Mouse (Mus musculus) embryonic facial prominence, embryonic 12.5 days (tissue): ENCODE results near the gene Myh9. TPM values are rescaled to one million over a fixed set of nuclear protein-coding genes. Genes with fewer than 3 reads are reported as not detected.
A peak's percentile ranks its signal among the peaks of the same experiment; 100 is the strongest.
"Not testable (repeated sequence)": the region's sequence is repeated elsewhere in the genome, so short reads cannot be mapped to it uniquely, and the experiment has no call there.

ENCODE experiments used
- ATAC-seq: fragments of 200-750 bp; cut with Nextera tagmentation; 2 replicates; pipeline ENCODE4 v1.8.0; 2017; ENCODE audit not compliant: insufficient number of reproducible peaks, insufficient read depth, low FRiP score, low TSS enrichment
- H3K27ac ChIP-seq: fragments of 300-500 bp; sonication (generic); 2 replicates; pipeline ENCODE4 v1.5.1; 2016; ENCODE audit warnings: mild to moderate bottlenecking
- H3K27me3 ChIP-seq: fragments of 300-500 bp; sonication (generic); 2 replicates; pipeline ENCODE4 v1.6.1; 2016; ENCODE audit warnings: mild to moderate bottlenecking, moderate library complexity
- H3K36me3 ChIP-seq: fragments of 300-500 bp; sonication (generic); 2 replicates; pipeline ENCODE4 v1.6.1; 2016; ENCODE audit warnings: mild to moderate bottlenecking
- H3K4me1 ChIP-seq: fragments of 300-500 bp; sonication (generic); 2 replicates; pipeline ENCODE4 v1.6.1; 2016
- H3K4me2 ChIP-seq: fragments of 300-500 bp; sonication (generic); replicated peaks from 2 replicates; pipeline ENCODE4 v1.6.1; 2016; ENCODE audit warnings: mild to moderate bottlenecking, moderate library complexity
- H3K4me3 ChIP-seq: fragments of 300-500 bp; sonication (generic); 2 replicates; pipeline ENCODE4 v1.5.1; 2016; ENCODE audit warnings: mild to moderate bottlenecking
- H3K9ac ChIP-seq: fragments of 300-500 bp; sonication (generic); 2 replicates; pipeline ENCODE4 v1.6.1; 2016; ENCODE audit warnings: mild to moderate bottlenecking, moderate library complexity
- H3K9me3 ChIP-seq: fragments of 300-500 bp; sonication (generic); 2 replicates; pipeline ENCODE4 v1.6.1; 2016; ENCODE audit warnings: mild to moderate bottlenecking, moderate library complexity
- WGBS: fragments of 180-500 bp; shearing (Covaris S2); methylation state at CpG from one replicate; pipeline ENCODE4 v1.1.7; 2016; 5-methylcytosine and 5-hydroxymethylcytosine counted together
- polyA plus RNA-seq: library from polyadenylated mRNA; unstranded; fragments of >200 nt; fragmentation: Nextera tagmentation; extraction: Ambion mirVana; gene quantifications from 2 replicates; pipeline ENCODE4 v1.2.1, GENCODE M21; 2016

The Myh9 gene
- polyA plus RNA-seq, 1 experiment from 2014 or later: 37.3 TPM

GRCm38 (mm10) chr15:77849039-77849436 is 7.1 kb upstream of the Myh9 start:
- WGBS: 54% methylated on average over 5 of the region's 5 CpGs
- H3K27me3 ChIP-seq: no peaks in the 10 kb centered on the region
- no peak overlapping the region for H3K9ac ChIP-seq
- no peaks in the 10 kb centered on the region for H3K36me3 ChIP-seq
- H3K9me3 ChIP-seq: no peaks in the 10 kb centered on the region
- no peaks in the 10 kb centered on the region for H3K4me1 ChIP-seq
- H3K4me3 ChIP-seq: no peak overlapping the region
- 0 out of 2 replicates have a peak, but pooled peaks have one; percentile 35 for ATAC-seq
- no peak overlapping the region for H3K27ac ChIP-seq
- no peak overlapping the region for H3K4me2 ChIP-seq

GRCm38 (mm10) chr15:77848415-77849038 is 6.6 kb upstream of the Myh9 start:
- Histone ChIP-seq H3K27me3 (no peaks in the 10 kb centered on the region), H3K9me3 (no peaks in the 10 kb centered on the region), H3K4me1 (no peaks in the 10 kb centered on the region), H3K27ac (no peak overlapping the region), H3K4me3 (no peak overlapping the region), H3K9ac (no peak overlapping the region), H3K36me3 (no peaks in the 10 kb centered on the region), H3K4me2 (no peak overlapping the region)
- no peak for ATAC-seq
- WGBS: 83% methylated on average over 16 of the region's 16 CpGs

- 74% methylated on average over 3 of the region's 3 CpGs for WGBS
- Histone ChIP-seq H3K9me3 (no peaks in the 10 kb centered on the region), H3K4me2 (no peak overlapping the region), H3K27me3 (no peaks in the 10 kb centered on the region), H3K36me3 (no peaks in the 10 kb centered on the region), H3K4me3 (no peak overlapping the region), H3K4me1 (no peaks in the 10 kb centered on the region), H3K9ac (no peak overlapping the region), H3K27ac (no peak overlapping the region)
- no peak for ATAC-seq
Measured at GRCm38 (mm10) chr15:77847826-77848225, 5.9 kb upstream of the Myh9 start.

GRCm38 (mm10) chr15:77847108-77847507 is 5.1 kb upstream of the Myh9 start:
- Histone ChIP-seq H3K4me3 (no peak overlapping the region), H3K9me3 (no peaks in the 10 kb centered on the region), H3K9ac (no peak overlapping the region), H3K27me3 (no peaks in the 10 kb centered on the region), H3K27ac (no peak overlapping the region), H3K4me1 (no peaks in the 10 kb centered on the region), H3K4me2 (no peak overlapping the region), H3K36me3 (no peaks in the 10 kb centered on the region)
- 72% methylated on average over 3 of the region's 3 CpGs for WGBS
- no peak for ATAC-seq

DNA sequence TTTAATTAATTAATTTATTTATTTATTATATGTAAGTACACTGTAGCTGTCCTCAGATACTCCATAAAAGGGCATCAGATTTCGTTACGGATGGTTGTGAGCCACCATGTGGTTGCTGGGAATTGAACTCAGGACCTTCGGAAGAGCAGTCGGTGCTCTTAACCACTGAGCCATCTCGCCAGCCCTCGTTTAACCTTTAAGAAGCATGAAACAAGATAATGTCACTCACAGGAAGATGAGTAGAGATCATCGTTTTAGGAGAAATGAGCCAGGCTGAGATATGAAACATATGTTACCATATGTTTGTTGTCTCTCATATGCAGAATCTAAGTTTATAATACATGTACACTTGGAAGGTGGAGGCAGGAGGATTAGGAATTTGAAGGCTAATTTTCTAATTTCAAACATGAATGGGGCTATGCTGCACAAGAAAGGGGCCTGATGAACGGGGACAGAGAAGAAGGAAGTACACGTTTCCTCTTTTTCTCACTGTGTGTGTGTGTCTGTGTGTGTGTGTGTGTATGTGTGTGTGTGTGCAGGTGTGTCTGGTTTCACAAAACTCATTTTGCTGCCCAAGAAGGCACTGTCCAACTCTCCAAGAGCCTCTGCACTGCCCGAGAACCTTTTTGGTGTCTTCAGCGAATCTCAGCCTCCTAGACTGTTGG is 4.1 kb upstream of the Myh9 start:
- H3K27ac ChIP-seq, H3K27me3 ChIP-seq, ATAC-seq, H3K9me3 ChIP-seq, H3K4me1 ChIP-seq, H3K9ac ChIP-seq, H3K36me3 ChIP-seq, H3K4me2 ChIP-seq, H3K4me3 ChIP-seq: not testable (repeated sequence)
- 81% methylated on average over 11 of the region's 11 CpGs for WGBS

- no peak overlapping the region for H3K27ac ChIP-seq
- H3K36me3 ChIP-seq: no peaks in the 10 kb centered on the region
- H3K4me3 ChIP-seq: no peak overlapping the region
- peaks cover 11% of the 10 kb centered on the region for H3K4me1 ChIP-seq
- WGBS: 90% methylated on average over 16 of the region's 16 CpGs
- H3K27me3 ChIP-seq: no peaks in the 10 kb centered on the region
- H3K9ac ChIP-seq: no peak overlapping the region
- H3K4me2 ChIP-seq: no peak overlapping the region
- no peak for ATAC-seq
- H3K9me3 ChIP-seq: no peaks in the 10 kb centered on the region
Measured at GRCm38 (mm10) chr15:77844955-77845635, 3.1 kb upstream of the Myh9 start.

- Histone ChIP-seq H3K9ac (no peak overlapping the region), H3K36me3 (no peaks in the 10 kb centered on the region), H3K4me3 (no peak overlapping the region), H3K4me1 (peaks cover 21% of the 10 kb centered on the region), H3K4me2 (no peak overlapping the region), H3K9me3 (no peaks in the 10 kb centered on the region), H3K27ac (no peak overlapping the region), H3K27me3 (no peaks in the 10 kb centered on the region)
- no peak for ATAC-seq
- 70% methylated on average over 6 of the region's 6 CpGs for WGBS
Measured at GRCm38 (mm10) chr15:77844048-77844447, 2.1 kb upstream of the Myh9 start.

GRCm38 (mm10) chr15:77843494-77844041 is 1.6 kb upstream of the Myh9 start:
- peaks cover 26% of the 10 kb centered on the region for H3K4me1 ChIP-seq
- H3K9ac ChIP-seq, H3K4me3 ChIP-seq, H3K36me3 ChIP-seq, H3K4me2 ChIP-seq, H3K27ac ChIP-seq, ATAC-seq, H3K9me3 ChIP-seq, H3K27me3 ChIP-seq: not testable (repeated sequence)
- WGBS: 67% methylated on average over 13 of the region's 13 CpGs

DNA sequence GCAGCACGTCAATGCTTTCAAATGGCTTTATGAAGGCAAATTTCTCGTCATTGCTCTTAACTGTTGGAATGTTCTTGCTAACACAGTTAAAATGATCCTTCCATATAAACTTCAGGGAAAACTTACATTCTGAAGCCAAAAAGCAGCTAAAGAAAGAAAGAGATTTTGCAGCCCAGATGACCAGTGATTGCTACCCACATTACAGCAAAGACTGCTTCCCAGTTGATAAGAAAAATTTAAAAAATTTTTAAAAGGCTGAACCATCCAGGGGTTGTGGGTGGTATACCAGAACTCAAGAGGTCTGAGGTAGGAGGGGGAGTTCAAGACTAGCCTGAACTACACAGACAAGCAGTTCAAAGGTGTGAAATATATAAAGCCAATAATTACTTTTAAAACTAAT is 1.1 kb upstream of the Myh9 start:
- no peak overlapping the region for H3K4me3 ChIP-seq
- 34% methylated on average over 2 of the region's 2 CpGs for WGBS

GRCm38 (mm10) chr15:77841361-77842046 is 471 bp downstream of the Myh9 start:
- H3K4me1 ChIP-seq: peaks cover 34% of the 10 kb centered on the region
- WGBS: under 1% methylated on average over 79 of the region's 80 CpGs
- H3K9me3 ChIP-seq: no peaks in the 10 kb centered on the region
- peak overlapping the region; percentile 94 for H3K4me2 ChIP-seq
- H3K4me3 ChIP-seq: peak overlapping the region; percentile 91
- peak overlapping the region; percentile 85 for H3K9ac ChIP-seq
- H3K27ac ChIP-seq: peak overlapping the region; percentile 90
- ATAC-seq: peak; percentile 31
- H3K27me3 ChIP-seq: no peaks in the 10 kb centered on the region
- H3K36me3 ChIP-seq: no peaks in the 10 kb centered on the region

More for the DNA sequence above, 1.1 kb upstream of the Myh9 start:
- Histone ChIP-seq H3K9me3 (no peaks in the 10 kb centered on the region), H3K9ac (no peak overlapping the region), H3K4me1 (peaks cover 27% of the 10 kb centered on the region), H3K4me2 (peak overlapping the region; percentile 94), H3K36me3 (no peaks in the 10 kb centered on the region), H3K27me3 (no peaks in the 10 kb centered on the region), H3K27ac (no peak overlapping the region)
- no peak for ATAC-seq

DNA sequence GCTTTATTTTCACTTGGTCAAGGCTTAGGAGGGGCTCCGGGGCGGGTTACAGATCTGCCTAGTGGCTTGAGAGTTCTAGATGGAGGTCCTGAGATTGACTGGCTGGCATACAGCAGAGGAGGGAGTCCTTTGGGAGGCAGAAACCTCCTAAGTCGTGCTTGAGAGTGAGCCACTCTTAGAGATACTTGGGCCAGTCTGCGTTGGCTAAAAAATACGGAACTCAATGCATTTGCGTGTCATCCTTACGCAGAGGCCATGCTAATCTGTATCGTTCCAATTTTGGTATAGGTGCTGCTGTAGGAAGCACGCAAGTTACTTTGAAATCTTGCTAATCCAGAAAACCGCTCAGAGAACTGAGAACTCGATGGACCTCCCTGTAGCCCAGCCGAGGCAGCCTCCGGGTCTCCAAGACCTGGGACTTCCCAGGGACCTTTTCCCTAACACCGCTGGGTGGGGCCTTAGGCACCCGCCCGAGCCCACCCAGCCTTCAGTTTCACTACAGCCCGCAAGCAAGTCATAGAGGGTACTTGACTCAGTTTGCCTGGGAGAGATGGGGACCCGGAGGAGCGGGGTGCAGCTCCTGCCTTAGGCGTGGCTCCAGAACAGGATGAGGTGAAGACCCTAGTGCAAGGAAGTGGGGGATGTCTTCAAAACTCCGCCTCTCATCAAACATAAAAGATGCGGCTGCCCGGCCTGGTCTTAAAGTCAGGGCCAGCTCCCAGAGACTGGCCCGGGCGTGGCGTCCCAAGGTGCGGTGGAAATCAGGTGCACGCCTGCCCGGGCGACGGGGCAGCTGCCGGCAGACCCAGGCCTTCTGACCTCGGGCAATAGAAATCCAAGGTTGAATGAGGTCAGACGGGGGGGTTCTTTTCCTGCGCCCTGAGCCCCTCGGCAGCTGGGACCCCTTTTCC is 1.3 kb downstream of the Myh9 start:
- Histone ChIP-seq H3K4me1 (peaks cover 42% of the 10 kb centered on the region), H3K9ac (peak overlapping the region; percentile 85)

More for the DNA sequence above, 1.3 kb downstream of the Myh9 start:
- Histone ChIP-seq H3K27me3 (no peaks in the 10 kb centered on the region), H3K4me2 (peak overlapping the region; percentile 94), H3K27ac (peak overlapping the region; percentile 90), H3K4me3 (peak overlapping the region; percentile 91), H3K36me3 (no peaks in the 10 kb centered on the region), H3K9me3 (no peaks in the 10 kb centered on the region)
- WGBS: 4% methylated on average over 36 of the region's 36 CpGs
- no peak for ATAC-seq
